Comparison of ENCODE assay signal across 18 mouse cellular contexts in the genomic region with DNA sequence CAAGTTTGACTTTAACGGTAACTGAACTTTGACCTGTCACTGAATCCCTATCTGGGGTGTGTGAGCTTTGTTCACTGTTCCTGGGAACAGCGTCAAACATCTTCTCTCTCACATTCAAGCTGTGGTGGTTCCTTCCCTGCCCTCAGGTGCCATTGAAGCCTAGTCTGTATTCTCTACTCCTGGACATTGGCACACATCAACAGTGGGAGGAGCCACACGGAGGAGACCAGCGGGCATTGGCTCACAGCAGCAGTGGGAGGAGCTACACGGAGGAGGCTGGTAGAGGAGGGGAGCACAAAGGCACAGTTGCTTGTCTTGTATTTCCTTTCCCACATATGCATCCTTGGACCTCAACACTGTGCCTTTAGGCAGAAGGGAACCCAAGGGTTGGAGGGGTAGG. TPM values are rescaled to one million over a fixed set of nuclear protein-coding genes. Genes with fewer than 3 reads are reported as not detected.
DNase-seq lines count a peak whose midpoint lies in the region; ATAC-seq and TF ChIP-seq lines count a peak whose summit lies in the region.
"Had no signal": no experiment of that assay in that cellular context is flagged by ENCODE, and none has a peak within 500 bp of the region (broad histone marks: within the 10 kb centered on the region; RNA-seq: fewer than 3 reads in every experiment).

No protein-coding gene starts in this region.

- H3K27ac ChIP-seq in lung, embryonic 16.5 days (ENCODE audit: low read length) = 0 out of 2 replicates have a peak overlapping the region, but pooled peaks have one; percentile 48
- H3K27ac ChIP-seq in liver, postnatal 0 days (ENCODE audit: low read depth) = peak overlapping the region; percentile 48; the same call in 1 of the 2 replicates
- H3K27ac ChIP-seq: neural tube, embryonic 13.5 days had no signal

- H3K4me3 ChIP-seq in lung, embryonic 16.5 days (ENCODE audit: low read length) = no peak overlapping the region
- H3K4me3 ChIP-seq in liver, postnatal 0 days (ENCODE audit: low read depth, low read length) = no peak overlapping the region
- H3K4me3 ChIP-seq: heart, adult 2 months; neural tube, embryonic 13.5 days had no signal

- no peak overlapping the region for H3K9ac ChIP-seq in lung, embryonic 16.5 days (ENCODE audit: low read length)
- no peak overlapping the region for H3K9ac ChIP-seq in liver, postnatal 0 days (replicated peaks)
- H3K9ac ChIP-seq: neural tube, embryonic 13.5 days had no signal

- H3K4me2 ChIP-seq in lung, embryonic 16.5 days (ENCODE audit: low read depth, low read length) = no peak overlapping the region
- H3K4me2 ChIP-seq in liver, postnatal 0 days (ENCODE audit: low read depth, low read length) = no peak overlapping the region
- H3K4me2 ChIP-seq: neural tube, embryonic 13.5 days had no signal

- 54% methylated on average over 5 of the region's 5 CpGs for WGBS in lung, embryonic 16.5 days
- WGBS in liver, postnatal 0 days (ENCODE audit: insufficient replicate concordance) = 53% methylated on average over 5 of the region's 5 CpGs

- H3K9me3 ChIP-seq in lung, embryonic 16.5 days (ENCODE audit: control insufficient read depth, low read length) = no peaks in the 10 kb centered on the region
- H3K9me3 ChIP-seq in liver, postnatal 0 days (ENCODE audit: low read length) = no peaks in the 10 kb centered on the region; the same call in 1 of the 2 replicates
- H3K9me3 ChIP-seq: neural tube, embryonic 13.5 days had no signal

- ATAC-seq in lung, embryonic 16.5 days (ENCODE audit: low read depth) = no peak; the same call in 1 of the 2 replicates
- no peak for ATAC-seq in liver, postnatal 0 days
- ATAC-seq: forebrain, embryonic 14.5 days; midbrain, embryonic 16.5 days had no signal

- peak; percentile 45 to 60 for DNase-seq in adrenal gland, adult (ENCODE audit: inconsistent age in 2 of 2, low spot score in 1 of 2)
- no peak for DNase-seq in adrenal gland, postnatal 4 days (ENCODE audit: low spot score in 2 of 2)
- DNase-seq in lung, postnatal 10 days = no peak
- peak; percentile 40 for DNase-seq in kidney, postnatal 10 days
- no peak for DNase-seq in liver, postnatal 0 days
- no peak for DNase-seq in lung, postnatal 25 days (ENCODE audit: low spot score)
- DNase-seq in gastrocnemius, postnatal 14 days = no peak
- DNase-seq: adrenal gland, postnatal 10 days; layer of hippocampus, postnatal 36 days; lung, postnatal 14 days had no signal

- no peak for TF ChIP-seq EP300 in liver, postnatal 0 days (IDR thresholded peaks at IDR 0.05; ENCODE audit: low read depth)

- no peaks in the 10 kb centered on the region for H3K4me1 ChIP-seq in lung, embryonic 16.5 days (replicated peaks; ENCODE audit: control insufficient read depth, insufficient read depth, low read length)
- peaks cover 17% of the 10 kb centered on the region for H3K4me1 ChIP-seq in liver, postnatal 0 days (ENCODE audit: insufficient read depth)

- no peaks in the 10 kb centered on the region for H3K27me3 ChIP-seq in lung, embryonic 16.5 days (ENCODE audit: control insufficient read depth, insufficient read depth, low read depth, low read length)
- 0 out of 2 replicates have a peak, but pooled peaks cover under 1% of the 10 kb centered on the region for H3K27me3 ChIP-seq in liver, postnatal 0 days (ENCODE audit: insufficient read depth, low read length)
- H3K27me3 ChIP-seq: neural tube, embryonic 13.5 days; Patski had no signal

- TF ChIP-seq CTCF in liver, postnatal 0 days (IDR thresholded peaks at IDR 0.05; ENCODE audit: low read depth) = no peak

- intact Hi-C loops in gastrocnemius, postnatal 14 days (cut with DNase I; ENCODE audit: low total_unique reads) = loop anchor here (5.0 kb wide), 1 partner anchor 184 kb away; no protein-coding TSS in a partner anchor

- H3K36me3 ChIP-seq in lung, embryonic 16.5 days (ENCODE audit: control insufficient read depth, insufficient read depth, low read length) = no peaks in the 10 kb centered on the region
- H3K36me3 ChIP-seq in liver, postnatal 0 days (replicated peaks; ENCODE audit: insufficient read depth, low read length) = no peaks in the 10 kb centered on the region
- H3K36me3 ChIP-seq: neural tube, embryonic 13.5 days had no signal

RNA-seq across cellular contexts. Expression of a gene that starts 9.3 kb away (rescaled TPM):
- total RNA-seq in adrenal gland, postnatal 4 days (2021) = 1 to 10 TPM; 3.8 to 4.2 TPM
- 0.84 and 1.0 TPM in 2 replicates for polyA plus RNA-seq in lung, embryonic 16.5 days (2015; fragmentation: Nextera tagmentation; extraction: Ambion mirVana)
- 0.59 and 0.86 TPM in 2 replicates for polyA plus RNA-seq in liver, postnatal 0 days (2015; fragmentation: Nextera tagmentation; extraction: Ambion mirVana)
- under 1 TPM; 0.42 to 0.68 TPM for total RNA-seq in gastrocnemius, postnatal 14 days (2021)
- total RNA-seq: CH12.LX; hematopoietic stem cell, adult 5-6 weeks had no signal
- polyA plus RNA-seq: Patski had no signal

RNA-seq across cellular contexts. Expression of a gene that starts 12.6 kb away (rescaled TPM):
- total RNA-seq in adrenal gland, postnatal 4 days (2021) = 1 to 10 TPM; 2.0 to 3.0 TPM
- polyA plus RNA-seq in lung, embryonic 16.5 days (2015; fragmentation: Nextera tagmentation; extraction: Ambion mirVana) = 3.1 and 3.5 TPM in 2 replicates
- polyA plus RNA-seq in liver, postnatal 0 days (2015; fragmentation: Nextera tagmentation; extraction: Ambion mirVana) = 0.33 TPM in 1 of 2 replicates, not detected in the other
- total RNA-seq in gastrocnemius, postnatal 14 days (2021) = 1 to 10 TPM; 1.9 to 2.0 TPM
- total RNA-seq: CH12.LX; hematopoietic stem cell, adult 5-6 weeks had no signal
- polyA plus RNA-seq: Patski had no signal

RNA-seq across cellular contexts. Expression of a gene that starts 33.5 kb away (rescaled TPM):
- 100 to 1,000 TPM; 135 to 140 TPM for total RNA-seq in adrenal gland, postnatal 4 days (2021)
- 66.8 and 67.9 TPM in 2 replicates for polyA plus RNA-seq in lung, embryonic 16.5 days (2015; fragmentation: Nextera tagmentation; extraction: Ambion mirVana)
- polyA plus RNA-seq in liver, postnatal 0 days (2015; fragmentation: Nextera tagmentation; extraction: Ambion mirVana) = 34.5 and 36.2 TPM in 2 replicates
- 10 to 100 TPM; 17.4 to 23.4 TPM for total RNA-seq in gastrocnemius, postnatal 14 days (2021)

Comparison
In these comparisons a context has a peak if more than half of its experiments do, and no peak if none do; other contexts are left out.
1. DNase-seq: peak in adrenal gland, adult (2 of 2) and kidney, postnatal 10 days (single experiment); none in adrenal gland, postnatal 4 days (0 of 2), lung, postnatal 10 days (single experiment), liver, postnatal 0 days (single experiment), lung, postnatal 25 days (single experiment) and gastrocnemius, postnatal 14 days (single experiment).
2. RNA of a gene that starts 33.5 kb away (total RNA-seq): 135 to 140 TPM in adrenal gland, postnatal 4 days; 17.4 to 23.4 TPM in gastrocnemius, postnatal 14 days; every median in the first group is over 4 times any median in the second.